Mouse (Mus musculus): ENCODE results near the gene Dnase1.
"Not testable (repeated sequence)": the region's sequence is repeated elsewhere in the genome, so short reads cannot be mapped to it uniquely, and the experiment has no call there.

DNA sequence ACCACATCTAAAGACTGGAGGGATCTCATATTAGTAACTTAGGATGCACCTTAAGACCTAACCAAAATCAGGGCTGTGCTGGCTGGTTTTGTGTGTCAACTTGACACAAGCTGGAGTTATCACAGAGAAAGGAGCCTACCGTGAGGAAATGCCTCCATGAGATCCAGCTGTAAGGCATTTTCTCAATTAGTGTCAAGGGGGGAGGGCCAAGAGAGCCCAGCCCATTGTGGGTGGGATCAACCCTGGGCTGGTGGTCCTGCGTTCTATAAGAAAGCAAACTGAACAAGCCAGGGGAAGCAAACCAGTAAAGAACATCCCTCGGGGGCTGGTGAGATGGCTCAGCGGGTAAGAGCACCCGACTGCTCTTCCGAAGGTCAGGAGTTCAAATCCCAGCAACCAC, 19.3 kb upstream of the Dnase1 start:
- not testable (repeated sequence) for TF ChIP-seq POLR2A (IDR thresholded peaks at IDR 0.05; ENCODE audit: insufficient read depth, low read depth, low read length); CTCF (IDR thresholded peaks at IDR 0.05); EP300 (IDR thresholded peaks at IDR 0.05; ENCODE audit: insufficient read depth, low read depth, low read length)

Measured in heart, adult 2 months (tissue).